Mouse (Mus musculus) left cerebral cortex, postnatal 25 days (tissue): ENCODE data around the gene Hoxc5. TPM values are rescaled to one million over a fixed set of nuclear protein-coding genes. Genes with fewer than 3 reads are reported as not detected.

ENCODE experiments used
- DNase-seq, 2 experiments: peaks; one replicate each; pipeline ENCODE4 v3.0.0; 2022; ENCODE audit warnings: low spot score in 2 of 2, mixed read lengths in 1 of 2
- intact Hi-C: fragments of 180-260 bp; cut with DNase I; formaldehyde crosslinking; loops from one replicate; pipeline ENCODE4 v1.15.1; 2025
- microRNA-seq, 2 experiments: library from miRNA; unstranded; fragments of <30 nt; microRNA quantifications; one replicate each; pipeline ENCODE4 v1.2.0; 2022
- total RNA-seq, 2 experiments: library from RNA; stranded (reverse); gene quantifications; 2 replicates each; pipeline ENCODE4 v1.2.3; 2021

The Hoxc5 gene
- total RNA-seq, 2 experiments from 2014 or later: not detected

DNA sequence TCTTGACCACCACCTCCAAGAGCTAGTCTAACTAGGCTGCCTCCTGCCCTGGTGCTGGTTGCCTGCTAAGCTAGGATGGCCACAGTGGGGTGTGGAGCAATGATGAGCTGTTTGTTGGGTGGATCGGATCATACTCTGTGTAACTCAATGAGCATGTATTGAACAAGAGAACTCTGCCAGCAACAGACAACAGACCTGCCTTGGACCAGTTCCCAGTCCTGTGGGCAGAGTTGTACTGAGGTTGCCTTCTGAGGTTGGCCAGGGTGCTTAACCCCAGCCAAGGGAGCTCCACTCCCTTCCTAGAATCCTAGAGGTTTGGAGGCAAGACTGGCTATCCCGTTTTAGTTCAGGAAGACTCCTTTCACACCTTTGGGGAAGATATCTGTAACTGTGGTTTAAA lies 89.2 kb downstream of the Hoxc5 start:
- no peak for DNase-seq
- intact Hi-C loops: no loop called here

DNA sequence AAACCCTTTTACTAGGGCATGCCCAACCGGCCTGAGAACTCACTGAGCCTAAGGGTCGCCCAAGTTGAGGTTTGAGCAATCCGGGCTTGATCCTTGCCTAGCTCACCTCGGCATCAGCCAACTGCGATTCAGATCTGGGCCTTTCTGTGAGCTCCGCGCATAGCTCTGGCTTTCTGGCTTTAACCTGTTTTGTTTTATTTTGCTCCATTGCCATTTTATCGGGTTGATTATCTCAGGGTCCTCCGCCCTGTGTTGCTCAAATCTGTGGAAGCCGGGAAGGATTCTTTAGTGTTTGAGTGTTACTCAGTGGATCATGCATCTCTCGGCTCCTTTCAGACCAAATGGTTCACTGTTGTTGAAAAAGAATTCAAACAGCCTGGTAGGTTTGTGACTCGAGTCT lies 91.5 kb downstream of the Hoxc5 start:
- no peak for DNase-seq
- intact Hi-C loops: no loop called here

DNA sequence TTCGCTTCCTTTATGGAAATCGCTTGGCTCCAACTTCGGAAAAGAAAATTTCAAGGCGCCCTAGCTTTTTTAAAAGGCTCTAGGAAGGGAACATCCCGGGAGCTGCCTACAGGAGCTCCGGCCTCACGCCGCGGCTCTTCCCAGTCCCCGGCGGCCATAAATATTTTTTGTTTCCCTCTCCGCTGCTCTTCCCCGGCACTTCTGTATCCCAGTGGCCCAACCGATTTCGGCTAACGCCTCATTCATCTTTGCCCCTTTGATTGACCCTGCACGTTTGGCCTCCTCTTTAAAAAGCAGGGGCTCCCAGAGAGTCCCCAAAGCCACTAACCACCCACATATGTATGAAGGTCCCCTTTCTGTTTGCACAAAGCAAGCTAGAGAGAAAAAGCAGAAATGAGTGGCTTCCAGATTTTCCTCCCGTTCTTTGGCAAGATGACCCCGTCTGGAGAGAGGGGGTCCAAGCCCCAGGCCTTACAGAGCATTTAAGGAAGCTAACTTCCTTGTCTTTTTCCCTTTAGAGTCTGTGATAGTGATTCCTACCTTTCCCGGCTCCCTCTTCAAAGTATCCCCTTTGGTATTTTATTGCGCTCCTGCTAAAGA lies 92.2 kb downstream of the Hoxc5 start:
- DNase-seq: no peak
- intact Hi-C loops: no loop called here

GRCm38 (mm10) chr15:103060021-103060340 lies 92.7 kb downstream of the Hoxc5 start:
- DNase-seq: no peak
- intact Hi-C loops: no loop called here

- DNase-seq: no peak
- intact Hi-C loops: no loop called here
These were observed 93.3 kb downstream of the Hoxc5 start for GRCm38 (mm10) chr15:103060341-103061130.

DNA sequence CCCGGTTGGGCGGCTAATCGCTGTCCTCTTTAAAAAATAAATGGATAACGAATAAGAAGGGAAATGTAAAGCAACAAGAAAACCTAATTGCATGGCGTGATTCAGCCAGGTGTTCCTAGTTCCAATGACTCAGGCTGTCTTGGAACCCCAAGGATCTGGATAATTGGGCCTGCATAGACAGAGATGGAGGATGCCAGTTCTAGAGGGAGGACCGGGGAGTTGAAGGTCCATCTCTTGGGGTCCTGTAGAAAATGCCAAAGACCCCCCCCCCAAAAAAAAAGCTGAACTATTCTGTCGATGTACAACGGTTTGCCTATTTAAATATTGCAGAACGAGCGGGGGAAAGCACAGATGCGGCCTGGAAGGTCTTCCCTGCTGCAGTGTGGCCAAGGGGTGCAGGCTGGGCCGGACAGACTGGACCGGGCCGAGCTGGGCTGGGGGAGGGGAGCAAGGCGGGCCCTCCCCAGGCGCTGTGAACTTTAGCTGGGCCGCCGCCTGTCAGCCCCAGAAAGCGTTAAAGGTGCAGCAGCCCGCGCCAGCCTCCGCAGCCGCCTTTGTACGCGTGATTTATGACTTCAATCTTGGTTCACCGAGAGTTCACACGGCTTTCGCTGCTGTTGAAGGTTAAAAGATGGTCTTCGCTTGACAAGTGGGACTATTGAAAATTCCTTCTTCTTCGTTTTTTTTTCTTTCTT lies 94.0 kb downstream of the Hoxc5 start:
- intact Hi-C loops: no loop called here
- DNase-seq: no peak

DNA sequence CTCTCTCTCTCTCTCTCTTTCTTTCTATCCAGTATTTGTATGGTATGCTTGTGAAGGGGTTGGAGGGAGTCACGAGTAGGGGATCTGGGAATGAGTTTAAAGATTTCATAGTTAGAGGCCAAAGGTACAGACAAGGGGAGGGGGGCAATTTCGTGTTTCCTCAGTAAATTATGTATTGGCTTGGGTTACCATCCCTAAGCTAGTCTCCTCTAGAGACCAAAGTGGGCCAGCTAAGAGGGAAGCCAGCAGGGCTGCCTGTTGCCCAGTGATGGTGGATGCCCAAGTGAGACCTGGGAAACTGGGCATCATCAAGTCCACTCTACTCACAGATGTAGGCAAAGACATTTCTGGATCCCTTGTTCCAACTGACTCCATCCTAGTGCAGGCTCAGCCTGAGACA lies 94.7 kb downstream of the Hoxc5 start:
- intact Hi-C loops: no loop called here
- no peak for DNase-seq

DNA sequence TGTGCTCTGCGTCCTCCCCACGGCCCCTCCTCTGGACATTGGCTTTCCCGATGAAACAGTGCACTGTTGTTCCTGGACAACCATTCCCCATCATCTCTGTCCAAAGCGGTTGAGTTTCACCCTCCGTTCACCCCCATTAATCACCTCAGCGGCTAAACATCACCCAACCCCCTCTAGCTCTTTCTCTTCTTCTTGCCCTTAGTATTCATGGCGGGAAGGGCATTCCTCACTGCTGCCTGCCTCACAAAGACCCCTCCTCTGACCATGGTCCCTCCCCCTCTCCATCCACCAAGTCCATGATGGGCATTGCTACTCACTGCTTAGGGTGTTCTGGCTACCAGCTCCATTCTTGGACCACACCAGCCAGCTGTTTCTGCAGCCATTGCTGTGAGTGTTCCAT lies 98.4 kb downstream of the Hoxc5 start:
- DNase-seq: no peak
- intact Hi-C loops: no loop called here

Small RNAs within 50 kb of the gene (microRNA-seq; reads per million reads assigned to microRNA genes)
- gene Mir196a-2 (0.25 to 1.0 reads per million in 2 experiments), gene Mir615 (0 to 0.74 reads per million in 2 experiments)

Other genes with a start within 250 kb of the Hoxc5 start
- 10 to 100 TPM; 64.4 to 68.3 TPM for gene Calcoco1, start 245.3 kb upstream of the Hoxc5 start, total RNA-seq
- gene Hoxc13, start 46.3 kb upstream of the Hoxc5 start, total RNA-seq: not detected
- not detected for gene Hoxc12, start 30.7 kb upstream of the Hoxc5 start, total RNA-seq
- not detected for gene Hoxc11, start 13.0 kb upstream of the Hoxc5 start, total RNA-seq
- gene Hoxc10, start 647 bp upstream of the Hoxc5 start, total RNA-seq: not detected
- gene Hoxc9, start 9.0 kb downstream of the Hoxc5 start, total RNA-seq: not detected
- not detected for gene Hoxc8, start 23.2 kb downstream of the Hoxc5 start, total RNA-seq
- not detected for gene Hoxc6, start 30.8 kb downstream of the Hoxc5 start, total RNA-seq
- gene Hoxc4, start 51.5 kb downstream of the Hoxc5 start, total RNA-seq: not detected
- 10 to 100 TPM; 19.2 to 20.9 TPM for gene Smug1, start 199.6 kb downstream of the Hoxc5 start, total RNA-seq